Mouse (Mus musculus): ENCODE results near the gene Sept9.

DNA sequence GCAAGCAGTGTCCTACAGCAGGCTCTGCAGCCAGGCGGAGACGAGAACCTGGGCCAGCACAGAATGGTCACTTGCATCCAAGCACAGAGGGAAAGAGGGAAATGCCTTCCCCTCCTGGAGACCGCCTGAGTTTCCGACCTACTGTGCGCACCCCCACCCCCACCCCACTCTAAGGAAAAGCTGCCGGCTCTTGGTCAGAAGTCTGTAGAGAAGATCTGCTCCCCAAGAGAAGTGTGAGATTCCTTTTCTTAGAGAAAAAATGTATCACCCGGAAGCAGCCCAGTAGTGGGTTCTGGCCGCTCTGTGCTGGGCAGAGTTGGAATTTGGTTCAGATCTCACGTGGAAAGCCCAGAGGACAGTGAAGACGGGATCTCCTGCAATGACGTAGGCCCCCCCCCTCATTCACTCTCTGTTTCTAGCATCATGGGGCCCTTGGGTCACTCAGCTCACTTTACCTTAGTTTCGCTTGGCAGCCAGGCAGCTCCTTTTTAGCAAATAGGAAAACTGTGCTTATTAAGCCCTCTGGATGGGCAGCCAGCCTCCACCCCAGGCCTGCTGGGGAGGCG lies 133.8 kb downstream of the Sept9 start:
- TF ChIP-seq CTCF (IDR thresholded peaks at IDR 0.05; ENCODE audit: extremely low read depth, insufficient read depth, low read length) (no peak), POLR2A (IDR thresholded peaks at IDR 0.05; ENCODE audit: extremely low read depth, insufficient read depth, low read length) (no peak)

Measured in cortical plate, adult 2 months (tissue).